Mouse (Mus musculus) heart, adult 9 months (tissue): ENCODE measurements around the gene Ctbs.
"Not testable (repeated sequence)": the region's sequence is repeated elsewhere in the genome, so short reads cannot be mapped to it uniquely, and the experiment has no call there.

Source experiments
- DNase-seq, 2 experiments: peaks; one replicate each; pipeline ENCODE4 v3.0.0; 2022; ENCODE audit warnings: low spot score in 2 of 2

The Ctbs gene

DNA sequence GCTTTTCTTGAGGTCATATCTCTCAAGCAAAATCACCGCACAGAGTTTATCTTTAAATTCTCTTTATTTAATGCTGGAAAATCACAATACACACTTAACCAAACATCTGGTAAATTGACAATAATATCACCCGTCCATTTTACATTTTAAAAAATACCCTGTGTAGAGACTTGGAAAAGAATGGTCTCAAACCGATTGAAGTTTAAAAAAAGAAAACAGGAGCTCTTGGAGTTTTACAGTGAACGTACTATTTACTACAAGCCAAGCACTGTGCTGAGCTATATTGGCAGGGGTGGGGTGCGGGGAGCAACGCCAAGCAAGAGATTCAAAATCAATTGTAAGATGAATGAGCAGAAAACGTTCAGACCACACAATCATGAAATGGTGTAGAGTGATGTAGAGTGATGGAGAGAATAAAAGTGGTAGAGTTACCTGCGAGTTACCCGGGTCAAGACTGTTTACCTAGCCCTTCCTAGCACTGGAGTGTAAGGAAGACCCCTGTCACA, at the start of gene Ctbs:
TSS of gene Ctbs (plus strand) at position 51 of the 506 bp plus-strand sequence.
- no peak for DNase-seq

DNA sequence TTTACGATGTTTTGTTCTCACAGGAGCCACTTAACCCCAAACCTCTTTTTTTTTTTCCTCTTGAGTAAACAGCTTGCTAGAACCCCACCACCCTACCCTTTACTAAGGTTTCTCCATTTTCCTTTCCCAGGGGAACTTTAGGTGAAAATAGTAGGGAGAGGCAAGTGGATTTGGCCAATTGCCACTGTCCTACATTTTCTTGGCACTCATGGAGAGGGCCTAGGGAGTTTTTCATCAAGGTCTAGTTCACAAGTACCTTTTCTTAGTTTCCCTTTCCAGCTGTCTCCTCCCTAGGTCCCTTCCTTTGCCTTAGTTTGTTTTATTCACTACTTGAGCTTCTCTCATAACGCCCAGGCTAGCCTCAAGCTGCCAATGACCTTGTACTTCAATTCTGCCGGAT, 45.8 kb upstream of the Ctbs start:
- no peak for DNase-seq

DNA sequence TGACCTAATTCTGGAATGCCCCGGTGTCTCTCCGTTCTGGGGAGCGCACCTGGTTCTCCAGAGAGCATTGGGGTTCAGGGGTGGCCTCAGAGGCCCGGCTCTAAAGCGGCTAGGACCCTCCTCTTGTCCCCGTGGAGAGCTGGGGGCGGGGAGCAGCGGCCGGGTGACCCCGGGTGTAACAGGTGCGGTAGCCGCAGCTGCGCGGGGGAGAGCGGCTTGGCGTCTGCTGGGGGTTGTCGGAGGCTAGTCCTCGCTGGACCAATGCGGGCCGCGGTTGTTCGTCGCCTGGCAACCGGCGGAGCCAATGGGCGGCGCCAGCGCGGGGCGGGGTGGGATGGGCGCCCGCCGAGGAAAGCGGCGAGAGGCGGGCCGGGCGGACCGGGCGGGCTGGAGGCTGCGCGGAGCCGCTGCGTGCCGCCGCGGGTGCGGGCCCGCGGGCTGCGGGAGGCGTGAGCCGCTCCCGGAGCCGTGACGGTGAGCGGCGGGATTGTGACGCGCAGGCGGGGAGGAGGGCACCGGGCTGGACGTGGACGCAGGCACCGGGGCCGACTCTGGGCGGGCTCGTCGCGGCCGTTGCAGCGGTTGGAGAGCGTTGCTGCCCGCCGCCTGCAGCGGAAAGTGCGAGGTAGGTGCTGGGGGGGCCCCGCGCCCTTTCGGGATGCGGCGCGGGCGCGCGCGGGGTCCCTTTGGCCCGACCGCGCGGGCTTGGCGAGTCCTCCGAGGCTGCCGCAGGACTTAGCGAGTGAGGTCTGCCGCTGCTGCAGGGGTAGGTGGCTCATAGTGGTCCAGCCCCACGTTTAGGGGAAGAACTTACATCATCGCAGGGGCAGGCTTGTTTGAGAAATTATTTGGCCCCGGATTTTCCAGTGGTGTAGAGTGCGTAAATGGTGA, 45.0 kb upstream of the Ctbs start, which contains the start of gene Ssx2ip:
TSS of gene Ssx2ip (plus strand) at position 332 of the 891 bp plus-strand sequence.
- DNase-seq, result peak; percentile 95 to 98

DNA sequence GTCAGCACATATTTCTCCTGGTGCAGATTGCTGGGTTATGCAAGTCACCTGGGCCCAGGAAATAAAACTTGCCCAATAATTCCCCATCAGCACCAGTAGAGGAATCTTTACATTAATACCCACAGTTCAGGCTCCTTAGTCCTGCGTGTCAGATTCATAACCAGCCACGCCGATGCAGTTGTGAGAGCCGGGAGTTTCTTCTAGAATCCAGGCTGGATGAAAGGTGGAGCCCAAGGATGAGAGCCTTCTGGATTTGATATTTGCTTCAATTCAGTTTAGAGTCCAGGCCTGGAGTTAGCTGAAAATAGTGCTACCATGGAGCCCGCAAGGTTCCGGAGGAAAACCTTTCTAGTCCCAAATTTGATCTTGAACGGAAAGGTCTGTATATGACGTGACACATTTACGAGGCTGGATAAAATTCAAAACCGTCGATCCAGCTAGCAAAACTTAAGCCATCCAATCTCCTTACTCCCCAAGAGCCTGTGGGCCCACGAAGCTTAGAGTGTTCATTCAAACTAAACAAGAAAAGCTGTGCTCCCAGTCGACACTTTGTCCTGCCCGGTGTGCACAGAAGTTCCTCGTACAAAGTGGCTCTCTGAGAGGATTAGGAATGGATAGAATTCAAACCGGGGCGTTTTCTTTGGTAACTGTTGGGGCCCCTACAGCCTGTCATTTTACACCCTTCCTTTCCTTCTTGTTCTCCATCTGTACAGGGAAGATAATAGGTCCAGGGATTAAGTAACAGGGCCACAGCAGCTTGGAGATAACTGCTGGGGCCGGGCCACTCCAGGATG, 44.2 kb upstream of the Ctbs start:
- DNase-seq, result no peak

DNA sequence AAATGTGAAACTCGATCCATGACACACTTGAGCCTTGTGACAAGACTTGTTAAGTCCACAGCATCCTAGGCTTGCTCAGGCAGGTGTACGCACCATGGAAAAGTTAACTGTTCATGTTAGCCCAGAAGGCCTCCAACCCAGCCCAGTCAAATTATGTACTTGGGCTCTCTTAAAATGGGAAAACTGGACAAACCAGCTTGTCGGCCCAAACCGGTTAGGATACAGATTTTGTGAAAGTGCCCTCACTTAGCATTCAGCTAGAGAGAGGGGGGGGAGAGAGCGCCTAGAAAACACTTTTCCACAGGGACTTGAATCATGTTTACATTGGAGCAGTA, 43.6 kb upstream of the Ctbs start:
- DNase-seq, result no peak

DNA sequence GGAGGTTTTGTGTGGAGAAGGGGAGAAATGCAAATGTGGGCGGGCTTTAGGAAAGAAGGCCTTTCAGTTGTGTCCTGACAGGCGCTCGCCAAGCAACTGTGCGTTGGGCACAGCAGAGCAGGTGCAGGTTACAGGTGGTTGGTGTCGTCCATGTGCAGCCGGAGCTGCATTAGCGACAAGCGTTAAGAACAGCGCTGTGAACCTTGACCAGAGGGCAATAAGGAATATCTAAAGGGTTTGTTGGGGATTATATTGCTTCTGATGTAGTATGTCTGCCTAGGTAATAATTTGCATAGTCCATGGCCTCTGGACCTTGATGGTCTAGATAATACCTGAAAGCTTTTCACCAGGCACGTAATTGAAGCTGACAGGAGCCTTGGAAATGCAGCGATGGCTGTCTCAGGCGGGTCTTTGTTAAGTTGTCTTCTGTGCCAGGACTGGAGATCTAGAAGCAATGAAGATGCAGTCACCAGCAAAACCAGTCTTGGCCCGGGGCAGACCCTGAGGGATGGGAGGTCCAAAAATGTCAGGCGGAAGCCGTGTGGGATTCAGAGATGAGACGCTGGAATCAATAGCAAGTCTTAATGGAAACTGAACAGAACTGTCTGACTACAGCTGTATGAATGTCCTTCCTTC, 42.4 kb upstream of the Ctbs start:
- no peak for DNase-seq

DNA sequence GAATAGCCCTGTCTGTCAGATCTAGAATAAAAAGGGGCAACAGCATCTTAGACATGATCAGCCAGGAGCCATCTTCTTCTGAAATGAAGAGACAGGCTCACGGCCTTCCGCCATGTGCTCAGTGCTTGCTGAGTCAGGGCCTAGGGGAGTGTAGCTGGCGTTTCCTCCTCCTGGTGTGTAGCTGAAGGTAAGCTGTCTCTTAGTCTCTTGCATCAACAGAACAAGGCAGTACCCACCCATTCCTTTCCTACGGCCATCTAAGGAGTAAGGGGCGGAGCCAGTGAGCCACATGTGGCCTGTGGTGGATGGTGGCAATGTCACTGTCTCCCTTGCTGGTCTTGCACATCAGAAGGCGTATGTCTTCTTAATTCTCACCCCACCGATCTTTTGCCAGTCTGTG, 39.5 kb upstream of the Ctbs start:
- no peak for DNase-seq

DNA sequence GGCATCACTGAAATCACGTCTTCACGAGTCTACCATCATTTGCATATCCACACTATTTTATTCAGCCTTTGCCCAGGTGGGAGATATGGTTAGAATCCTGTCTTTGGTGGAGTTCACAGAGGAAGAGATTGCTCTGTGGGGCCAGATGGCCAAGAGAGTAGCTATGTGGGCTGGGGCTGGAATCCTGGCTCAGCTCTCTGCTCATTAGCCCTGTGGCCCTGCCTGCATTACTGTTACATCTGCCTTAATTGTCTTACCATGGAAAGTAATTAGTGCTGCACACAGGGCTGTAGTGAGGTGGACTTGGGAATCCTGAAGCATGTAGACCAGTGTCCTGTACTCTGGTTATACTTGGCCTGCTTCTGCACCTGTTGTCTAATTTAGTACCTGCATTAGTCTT, 37.6 kb upstream of the Ctbs start:
- DNase-seq, result no peak

DNA sequence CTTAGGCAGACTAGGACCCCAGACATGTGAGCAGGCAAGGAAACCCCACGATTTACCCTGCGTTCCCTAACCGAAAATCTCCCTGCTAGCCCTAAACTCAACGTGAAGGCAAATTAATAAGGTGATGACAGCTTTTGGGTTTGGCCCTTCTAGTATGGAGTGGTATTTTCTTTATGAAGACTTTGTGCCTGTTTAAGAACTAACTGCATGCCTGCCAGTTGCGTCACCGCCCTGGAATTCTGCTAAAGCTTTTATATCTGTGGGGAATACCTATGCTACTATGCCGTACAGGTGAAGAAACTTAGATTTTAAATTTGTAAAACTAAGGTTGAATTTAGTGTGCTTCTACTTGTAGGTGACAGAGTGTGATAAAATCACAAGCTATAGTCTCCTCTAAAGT, 37.1 kb upstream of the Ctbs start:
- no peak for DNase-seq

DNA sequence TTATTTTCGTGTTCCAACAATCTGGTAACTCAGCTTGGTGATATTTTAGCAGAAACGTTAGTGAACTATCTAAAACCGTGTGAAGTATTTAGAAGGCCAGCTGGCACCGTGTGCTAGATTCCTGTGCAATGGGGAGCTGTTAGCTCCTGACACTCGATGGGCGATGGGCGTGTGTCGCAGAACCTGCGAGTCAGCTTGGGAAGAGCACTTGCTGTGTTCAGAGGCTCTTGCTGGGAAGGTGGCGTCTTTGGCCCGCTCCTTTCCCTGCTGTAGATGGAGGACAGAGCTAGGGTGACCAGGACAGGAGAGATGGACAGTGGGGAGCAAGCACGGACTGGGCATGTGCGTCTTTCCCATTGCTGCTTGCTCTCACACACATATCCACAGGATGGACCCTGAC, 36.6 kb upstream of the Ctbs start:
- no peak for DNase-seq

DNA sequence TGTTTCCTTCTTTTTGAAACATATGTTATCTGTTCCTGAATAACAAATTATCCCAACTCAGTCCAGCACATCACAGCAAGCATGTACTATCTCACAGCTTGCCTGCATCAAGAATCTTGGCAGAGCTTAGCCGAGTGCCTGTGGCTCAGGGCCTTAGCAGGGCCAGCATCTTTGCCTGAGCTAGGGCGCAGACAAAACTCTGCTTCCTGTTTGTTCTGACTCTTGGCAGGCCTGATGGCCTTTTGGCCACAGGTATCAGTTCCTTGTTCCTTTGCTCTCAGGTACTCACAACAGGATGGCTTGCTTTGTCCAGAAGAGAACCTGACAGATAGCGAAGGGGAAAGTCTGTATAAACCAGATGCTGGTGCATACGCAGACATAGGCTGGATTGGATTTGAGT, 35.6 kb upstream of the Ctbs start:
- DNase-seq, result no peak

DNA sequence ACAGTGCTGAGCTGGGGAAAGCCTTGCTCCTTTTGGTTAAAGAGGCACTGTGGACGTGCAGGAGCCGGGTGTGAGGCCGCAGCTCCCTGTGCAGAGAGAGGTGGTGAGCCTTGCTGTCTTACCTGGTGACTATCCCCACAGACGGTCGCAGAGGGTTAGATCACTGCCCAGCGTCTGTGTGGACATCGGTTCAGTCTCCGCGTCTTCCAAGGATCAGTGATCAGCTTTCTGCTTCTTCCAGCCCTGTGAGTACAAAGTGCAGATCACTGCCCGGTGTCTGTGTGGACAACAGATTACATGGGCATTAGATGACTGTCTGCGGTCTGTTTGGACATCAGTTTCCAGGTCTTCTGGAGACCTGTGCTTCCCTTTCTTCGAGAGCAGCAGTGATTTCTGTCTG, 35.0 kb upstream of the Ctbs start:
- DNase-seq, result no peak

DNA sequence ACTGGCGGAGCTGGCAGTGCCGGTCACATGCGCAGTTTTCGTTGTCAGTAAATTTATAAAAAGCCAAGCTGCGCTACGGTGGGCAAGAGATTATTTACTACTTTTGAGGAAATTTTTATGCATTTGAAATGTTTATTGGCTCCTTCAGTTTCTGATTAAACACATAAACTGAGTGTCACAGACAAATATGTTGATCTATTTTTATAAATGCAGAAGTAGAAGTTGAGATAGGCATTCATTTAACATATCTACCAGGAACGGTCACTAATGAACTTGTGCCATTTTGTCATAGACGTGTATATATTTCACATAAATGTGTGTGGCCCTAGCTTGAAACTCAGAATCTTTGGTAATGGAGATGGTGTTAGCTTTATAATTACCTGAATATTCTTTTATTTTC, 31.7 kb upstream of the Ctbs start:
- no peak for DNase-seq

DNA sequence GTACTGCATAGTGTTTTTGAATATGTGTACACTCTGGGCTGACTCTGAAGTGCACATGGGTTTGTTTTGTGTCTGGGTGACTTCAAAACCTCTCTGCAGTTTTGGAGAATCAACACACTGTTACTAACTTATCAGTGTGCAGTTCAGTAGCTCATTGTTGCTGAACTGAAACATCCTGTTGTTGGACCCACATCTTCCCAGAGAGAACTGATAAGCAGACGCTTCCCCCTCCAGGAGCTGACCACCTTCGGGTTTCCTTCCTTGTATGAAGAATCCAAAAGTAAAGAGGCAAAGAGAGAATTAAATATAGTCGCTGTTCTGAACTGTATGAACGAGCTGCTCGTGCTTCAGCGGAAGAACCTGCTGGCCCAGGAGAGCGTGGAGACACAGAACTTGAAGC, 30.7 kb upstream of the Ctbs start:
- no peak for DNase-seq

DNA sequence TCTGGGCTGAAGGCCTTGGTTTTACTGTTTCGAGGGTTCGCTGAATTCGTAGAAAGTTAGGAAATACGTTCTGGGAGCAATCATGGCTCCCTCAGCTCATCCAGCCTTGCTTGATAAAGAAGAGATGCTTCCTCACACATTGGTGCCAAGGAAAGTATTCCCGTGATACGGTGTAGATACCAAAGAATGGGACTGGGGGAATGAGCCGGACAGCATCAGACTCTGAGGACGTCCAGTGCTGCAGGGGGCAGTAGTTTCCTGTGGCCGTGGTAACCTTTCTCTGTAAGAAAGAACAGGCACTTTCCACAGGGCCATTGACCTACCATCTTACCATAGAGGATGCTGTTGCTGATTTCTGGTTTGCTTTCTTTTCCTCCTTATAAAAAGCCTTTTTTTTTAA, 30.1 kb upstream of the Ctbs start:
- DNase-seq, result no peak

DNA sequence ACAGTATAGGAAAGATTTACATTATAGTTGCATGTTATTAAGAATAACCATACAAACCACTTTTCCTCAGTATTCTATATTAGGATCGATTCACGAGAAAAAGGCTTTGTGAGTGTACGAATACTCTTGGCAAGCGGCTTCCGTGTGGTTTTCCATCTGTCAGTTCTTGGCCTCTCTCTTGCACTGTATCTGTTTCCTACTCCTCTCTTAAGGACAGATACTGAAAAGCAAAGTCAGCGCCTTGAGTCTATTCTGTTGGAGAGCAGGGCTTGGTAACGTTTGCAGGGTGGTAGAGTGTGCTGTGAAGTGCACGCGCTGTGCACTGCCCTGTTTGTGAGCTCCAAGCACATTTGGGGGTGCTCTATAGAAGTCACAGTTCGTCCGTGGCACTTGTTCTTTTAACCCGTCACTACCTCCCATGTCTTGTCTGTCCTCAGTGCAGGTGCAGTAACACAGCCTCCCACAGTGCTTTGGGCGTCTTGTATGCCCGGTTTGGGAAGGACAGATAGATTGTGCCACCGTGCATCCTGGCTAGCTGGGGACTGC, 29.5 kb upstream of the Ctbs start:
- DNase-seq, result no peak

DNA sequence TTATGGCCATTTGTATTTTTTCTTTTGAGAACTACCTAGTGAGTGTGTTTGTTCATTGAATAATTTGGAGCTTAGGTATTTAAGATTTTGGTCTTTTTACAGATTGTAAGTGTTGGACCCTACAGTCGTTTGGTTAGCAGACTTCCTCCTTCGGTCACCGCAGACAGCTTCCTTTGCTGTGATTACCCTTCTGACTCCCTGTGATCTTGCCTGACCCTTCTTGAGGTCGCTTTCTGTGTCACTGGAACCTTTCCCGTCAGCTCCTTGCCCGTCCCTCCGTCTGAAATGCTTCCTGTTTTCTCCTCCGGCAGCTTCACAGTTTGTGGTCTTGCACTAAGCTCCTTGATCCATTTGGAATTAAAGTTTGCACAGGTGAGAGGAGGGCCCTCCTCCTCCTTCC, 27.8 kb upstream of the Ctbs start:
- DNase-seq, result no peak

DNA sequence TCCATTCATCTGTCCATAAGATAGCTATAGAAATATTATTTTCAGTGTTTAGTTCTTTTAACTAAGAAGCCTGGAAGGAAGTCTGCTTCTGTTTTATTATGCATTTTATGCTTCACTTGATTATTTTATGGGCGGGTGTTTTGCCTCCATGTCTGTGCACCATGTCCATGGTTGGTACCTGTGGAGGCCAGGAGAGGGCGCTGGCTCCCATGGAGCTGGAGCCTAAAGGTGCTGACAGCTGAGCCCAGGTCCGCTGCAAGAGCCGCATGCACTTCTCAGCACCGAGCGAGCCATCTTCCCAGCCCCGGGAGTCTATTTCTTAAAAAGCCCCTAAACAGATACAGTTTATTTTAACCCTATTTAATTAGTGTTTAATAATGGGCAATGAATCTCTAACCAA, 25.9 kb upstream of the Ctbs start:
- no peak for DNase-seq

DNA sequence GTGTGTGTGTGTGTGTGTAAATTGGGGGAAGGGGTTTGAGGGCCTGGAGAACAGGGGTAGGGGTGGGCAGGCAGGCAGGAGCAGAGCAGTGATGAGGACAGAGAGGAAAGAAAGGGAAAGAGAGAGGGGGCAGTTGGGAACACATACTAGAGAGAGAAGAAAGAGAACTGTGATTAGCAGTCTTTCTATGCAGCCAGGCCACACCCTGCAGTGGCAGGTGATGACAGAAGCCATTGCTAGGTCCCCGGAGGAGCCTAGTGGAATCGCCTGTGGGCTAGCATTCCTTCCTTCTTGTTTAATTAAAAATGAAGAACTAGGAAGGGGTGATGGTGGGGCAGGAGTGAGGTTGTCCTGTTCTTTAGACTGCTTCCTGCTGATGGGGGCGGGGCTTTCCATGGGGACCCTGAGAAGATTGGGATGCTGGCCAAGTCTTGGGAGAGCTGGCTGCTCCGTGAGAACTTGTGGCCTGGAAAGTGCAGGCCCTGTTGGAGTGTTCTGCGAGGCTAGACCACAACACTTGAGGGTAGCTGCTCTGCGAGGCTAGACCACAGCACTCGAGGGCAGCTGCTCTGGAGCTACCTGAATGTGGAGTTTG, 25.2 kb upstream of the Ctbs start:
- DNase-seq, result no peak

DNA sequence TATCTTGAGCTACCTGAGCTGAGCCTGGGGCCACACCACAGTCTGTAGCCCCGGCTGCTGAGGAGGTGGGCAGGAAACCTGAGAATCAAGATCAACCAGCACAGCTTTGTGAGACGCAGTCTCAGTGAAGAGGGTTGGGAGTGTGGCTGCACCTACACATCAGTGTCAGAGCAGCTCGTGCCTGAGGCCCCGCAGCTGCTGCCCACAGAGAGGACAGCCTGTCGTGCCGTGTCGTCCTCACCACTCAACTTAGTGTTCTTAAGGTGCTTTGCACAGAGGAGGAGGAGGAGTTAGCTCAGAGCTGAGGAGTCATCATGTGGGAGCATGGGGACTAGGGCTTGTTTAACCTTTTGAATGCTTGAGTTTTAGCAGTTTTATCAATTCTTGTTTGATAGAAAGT, 23.7 kb upstream of the Ctbs start:
- DNase-seq, result no peak

DNA sequence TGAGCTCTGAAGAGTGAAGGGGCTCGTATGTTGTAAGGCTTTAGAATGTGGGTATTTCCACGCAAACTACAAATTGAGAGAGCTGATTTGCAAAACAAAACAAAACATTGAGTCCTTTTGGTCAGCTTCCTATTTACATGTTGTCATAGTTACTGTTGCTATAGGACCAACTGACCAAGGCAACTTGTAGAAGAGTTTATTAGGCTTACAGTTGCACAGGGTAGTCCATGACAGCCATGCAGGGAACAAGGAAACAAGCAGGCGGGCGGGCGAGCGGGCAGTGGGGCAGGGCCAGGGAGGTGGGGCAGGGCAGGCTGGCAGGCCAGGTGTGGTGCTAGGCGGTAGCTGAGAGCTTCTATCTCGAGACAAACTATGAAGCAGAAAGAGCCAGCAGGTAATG, 23.1 kb upstream of the Ctbs start:
- DNase-seq, result no peak

DNA sequence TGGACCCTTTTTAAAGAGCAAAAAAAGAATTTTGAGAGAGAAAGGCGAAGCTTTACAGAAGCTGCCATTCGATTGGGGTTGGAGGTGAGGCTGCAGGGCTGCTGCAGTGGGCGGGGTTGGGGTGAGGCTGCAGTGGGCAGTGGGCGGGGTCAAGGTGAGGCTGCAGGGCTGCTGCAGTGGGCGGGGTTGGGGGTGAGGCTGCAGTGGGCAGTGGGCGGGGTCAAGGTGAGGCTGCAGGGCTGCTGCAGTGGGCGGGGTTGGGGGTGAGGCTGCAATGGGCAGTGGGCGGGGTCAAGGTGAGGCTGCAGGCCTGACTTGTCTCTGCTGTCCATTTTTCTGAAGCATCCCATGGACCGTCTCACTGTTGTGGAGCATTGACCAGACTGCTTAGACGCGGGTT, 16.5 kb upstream of the Ctbs start:
- DNase-seq, result not testable (repeated sequence)
